Mouse (Mus musculus): ENCODE results near the gene Erich4. TPM values are rescaled to one million over a fixed set of nuclear protein-coding genes. Genes with fewer than 3 reads are reported as not detected.

Erich4 gene
- not detected in 2 replicates for total RNA-seq (2021)
- long read RNA-seq, experiment 1, result 0 reads
- long read RNA-seq, experiment 2, result 0 reads

- no peak for DNase-seq
Observed at GRCm38 (mm10) chr7:25615706-25616011, at the start of gene Erich4. Gene Erich4 (minus strand): TSS chr7:25615892.

- peak; percentile 99 for DNase-seq
Observed at GRCm38 (mm10) chr7:25658657-25659472, 43.2 kb upstream of the Erich4 start, which contains the start of the genes Bckdha and Exosc5. Gene Bckdha (minus strand): TSS chr7:25658981. Gene Exosc5 (plus strand): TSS chr7:25659164.

- peak; percentile 45 for DNase-seq
Observed at GRCm38 (mm10) chr7:25657785-25658184, 42.1 kb upstream of the Erich4 start.

GRCm38 (mm10) chr7:25655601-25656428, 40.1 kb upstream of the Erich4 start:
- DNase-seq, result peak; percentile 39

- DNase-seq, result no peak
Observed at GRCm38 (mm10) chr7:25652244-25652759, 36.6 kb upstream of the Erich4 start.

- DNase-seq, result no peak
Observed at GRCm38 (mm10) chr7:25651281-25651680, 35.6 kb upstream of the Erich4 start.

GRCm38 (mm10) chr7:25649839-25650238, 34.1 kb upstream of the Erich4 start:
- no peak for DNase-seq

GRCm38 (mm10) chr7:25647574-25648123, 32.0 kb upstream of the Erich4 start:
- no peak for DNase-seq

- DNase-seq, result no peak
Observed at GRCm38 (mm10) chr7:25645074-25645473, 29.4 kb upstream of the Erich4 start.

GRCm38 (mm10) chr7:25644631-25645030, 28.9 kb upstream of the Erich4 start:
- DNase-seq, result no peak

GRCm38 (mm10) chr7:25644136-25644535, 28.4 kb upstream of the Erich4 start:
- no peak for DNase-seq

- no peak for DNase-seq
Observed at GRCm38 (mm10) chr7:25639754-25640153, 24.1 kb upstream of the Erich4 start.

GRCm38 (mm10) chr7:25637099-25637498, 21.4 kb upstream of the Erich4 start:
- no peak for DNase-seq

GRCm38 (mm10) chr7:25636373-25636772, 20.7 kb upstream of the Erich4 start:
- DNase-seq, result peak; percentile 29

GRCm38 (mm10) chr7:25632679-25633078, 17.0 kb upstream of the Erich4 start:
- no peak for DNase-seq

GRCm38 (mm10) chr7:25628323-25628620, 12.6 kb upstream of the Erich4 start:
- no peak for DNase-seq

- DNase-seq, result peak; percentile 87
Observed at GRCm38 (mm10) chr7:25627431-25628322, 12.0 kb upstream of the Erich4 start.

GRCm38 (mm10) chr7:25626509-25627430, 11.1 kb upstream of the Erich4 start, which contains the start of gene B3gnt8:
Gene B3gnt8 (plus strand): TSS chr7:25626654.
- peak; percentile 63 for DNase-seq

- peak; percentile 54 for DNase-seq
Observed at GRCm38 (mm10) chr7:25625594-25626250, 10.0 kb upstream of the Erich4 start.

GRCm38 (mm10) chr7:25624851-25625250, 9.2 kb upstream of the Erich4 start:
- no peak for DNase-seq

Data from adrenal gland, postnatal 14 days (tissue).